Mouse (Mus musculus) adrenal gland, adult 18-20 months (tissue): ENCODE measurements around the gene Mast4. TPM values are rescaled to one million over a fixed set of nuclear protein-coding genes. Genes with fewer than 3 reads are reported as not detected.
A peak's percentile ranks its signal among the peaks of the same experiment; 100 is the strongest.

Source experiments
- DNase-seq, 2 experiments: peaks; one replicate each; pipeline ENCODE4 v3.0.0; 2021 to 2022; ENCODE audit warnings: low spot score in 2 of 2
- total RNA-seq, 2 experiments: library from RNA; stranded (reverse); gene quantifications; 1 replicate in 1 of 2; 2 replicates in 1 of 2; pipeline ENCODE4 v1.2.3; 2021

Mast4 gene
- total RNA-seq, 2 experiments from 2014 or later = 70.7 to 72.0 TPM

DNA sequence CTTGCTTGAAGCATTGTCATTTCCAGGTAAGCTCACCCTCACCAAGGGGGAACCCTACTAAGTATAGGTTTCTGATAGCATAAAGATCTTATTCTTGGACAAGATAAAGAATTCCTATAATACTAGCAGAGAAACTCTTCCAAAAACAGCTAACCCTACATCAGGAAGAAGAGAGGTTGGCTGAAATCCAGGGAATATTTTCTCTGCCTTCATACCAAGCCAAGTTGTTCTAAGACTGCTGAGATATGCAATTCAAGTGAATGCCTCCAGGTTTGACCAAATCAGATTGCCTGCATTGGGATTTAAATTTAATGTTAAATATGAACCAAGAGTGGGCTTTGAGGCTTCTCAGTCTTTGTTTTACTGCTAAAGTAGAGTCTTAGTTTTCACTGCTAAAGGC lies 608.9 kb downstream of the Mast4 start:
- DNase-seq = no peak

- no peak for DNase-seq
Observed at GRCm38 (mm10) chr13:102716973-102717372, 617.3 kb downstream of the Mast4 start.

DNA sequence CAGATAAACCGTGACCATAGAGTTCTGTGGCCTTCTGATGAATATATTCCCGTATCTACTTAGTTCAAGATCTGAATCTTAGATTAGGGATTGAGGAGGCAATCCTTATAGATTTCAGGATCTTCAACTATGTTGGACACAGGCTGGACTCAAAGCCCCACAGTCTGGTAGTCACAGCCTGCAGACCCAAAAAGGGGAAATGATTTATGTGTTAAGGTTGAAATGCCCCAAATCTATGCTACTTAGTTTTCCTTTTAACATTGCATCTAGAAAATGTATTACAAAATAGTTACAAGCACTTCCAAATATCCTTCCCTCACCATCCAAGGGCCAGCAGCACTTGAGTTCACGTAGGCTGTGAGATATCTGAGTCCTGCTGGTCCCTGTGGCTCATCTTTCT lies 633.6 kb downstream of the Mast4 start:
- no peak for DNase-seq

- DNase-seq = no peak
Observed at GRCm38 (mm10) chr13:102700176-102700575, 634.1 kb downstream of the Mast4 start.

- DNase-seq = peak; percentile 42 to 52
Observed at GRCm38 (mm10) chr13:102698751-102699323, 635.5 kb downstream of the Mast4 start.

DNA sequence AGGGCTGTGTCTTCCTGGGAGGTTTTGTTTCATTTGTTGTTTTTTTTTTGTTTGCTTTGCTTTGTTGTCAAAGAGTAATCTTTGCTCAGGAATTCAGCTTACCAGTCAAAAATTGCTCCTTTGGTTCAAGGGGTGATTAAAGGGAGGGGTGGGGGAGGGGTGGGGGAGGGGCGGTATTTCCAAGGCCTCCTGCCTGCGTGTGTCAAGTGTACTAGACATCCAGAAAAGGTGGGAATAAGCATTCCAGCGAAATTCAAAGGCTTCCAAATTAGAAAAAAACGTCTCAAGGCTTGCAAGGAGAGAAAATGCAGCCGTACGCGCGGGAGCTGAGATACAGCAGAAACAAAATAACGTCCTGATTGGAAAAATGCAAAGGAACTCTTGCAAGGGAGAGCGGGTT lies 636.0 kb downstream of the Mast4 start:
- no peak for DNase-seq

DNA sequence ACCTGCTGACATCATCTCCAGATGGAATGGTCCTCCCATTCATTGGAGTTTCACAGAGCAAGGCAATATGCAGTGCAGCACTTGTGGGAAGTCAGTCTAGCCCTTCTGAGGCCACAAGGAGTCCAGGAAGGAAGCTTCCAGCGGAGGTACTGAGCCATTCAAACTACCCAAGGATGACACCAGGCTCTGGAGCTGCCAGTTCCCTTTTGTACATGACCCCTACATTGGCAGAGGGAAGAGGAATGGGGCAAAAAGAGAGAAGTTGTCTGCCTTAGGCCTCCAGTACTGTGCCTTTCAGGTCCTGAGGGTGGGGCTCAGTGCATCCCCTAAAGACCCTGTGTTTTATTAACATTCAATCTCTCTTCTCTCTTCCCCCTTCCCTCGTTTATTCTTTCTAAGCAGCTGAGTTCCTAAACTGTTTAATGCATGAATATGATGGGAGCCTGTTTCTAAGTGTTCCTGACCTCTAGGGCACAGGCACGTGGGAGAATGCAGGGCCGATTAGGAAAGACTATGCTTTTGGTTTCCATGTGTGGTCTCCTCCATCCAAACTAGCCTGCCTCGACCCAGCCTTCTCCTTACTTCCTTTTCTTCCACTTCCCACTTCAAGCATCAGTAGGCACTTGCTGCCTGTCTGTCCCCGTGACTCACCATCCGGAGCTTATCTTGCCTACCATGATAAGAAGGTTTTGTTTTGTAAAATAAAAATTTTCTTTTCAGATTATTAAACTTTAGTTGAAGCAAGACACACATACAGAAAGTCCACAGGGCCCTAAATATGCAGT lies 639.0 kb downstream of the Mast4 start:
- DNase-seq = no peak

DNA sequence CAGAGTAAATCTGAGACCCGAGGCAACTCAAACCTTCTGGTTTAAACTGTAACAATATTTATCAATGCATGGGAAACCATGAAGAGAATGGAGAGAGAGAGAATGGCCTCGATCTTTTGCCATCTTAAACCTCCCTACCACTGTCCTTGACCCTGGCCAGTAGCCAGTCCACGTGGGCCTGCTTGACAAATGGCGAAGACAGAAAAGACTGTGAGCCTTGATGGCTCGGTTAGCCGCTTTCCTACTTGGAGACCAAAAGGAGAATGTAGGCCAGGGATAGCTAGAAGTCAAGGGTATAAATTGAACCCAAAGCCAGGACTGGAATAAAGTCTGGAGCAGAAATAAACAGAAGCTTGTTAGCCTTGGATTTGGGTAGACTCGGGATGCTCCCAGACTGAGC lies 640.1 kb downstream of the Mast4 start:
- no peak for DNase-seq

DNA sequence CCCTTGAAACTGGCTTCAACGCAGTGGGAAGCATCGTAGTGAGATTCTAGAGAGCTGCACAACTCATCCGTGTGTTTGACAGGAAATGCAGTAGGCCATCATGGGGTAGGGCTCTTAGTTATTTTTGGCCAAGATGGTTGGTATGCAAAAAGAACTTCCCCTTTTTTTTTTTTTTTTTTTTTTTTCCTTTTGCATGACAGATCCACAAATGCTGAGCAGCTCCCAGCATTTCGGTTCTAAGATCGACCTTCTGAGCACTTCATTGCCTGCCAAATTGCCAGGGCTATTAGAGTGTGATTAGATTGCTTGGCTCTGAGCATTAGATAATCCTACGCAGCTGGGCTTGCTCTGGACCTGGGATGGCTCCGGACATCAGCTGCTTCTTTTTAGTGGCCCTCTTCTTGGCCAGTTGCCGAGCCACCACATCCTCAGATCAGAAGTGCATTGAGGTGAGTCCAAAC lies 640.9 kb downstream of the Mast4 start, which contains the start of gene Cd180:
Cd180 (plus strand) TSS at position 218 of the 461 bp plus-strand sequence.
- DNase-seq = no peak

GRCm38 (mm10) chr13:102691408-102692150 lies 642.7 kb downstream of the Mast4 start:
- DNase-seq = no peak

GRCm38 (mm10) chr13:102690184-102690583 lies 644.1 kb downstream of the Mast4 start:
- DNase-seq = no peak

DNA sequence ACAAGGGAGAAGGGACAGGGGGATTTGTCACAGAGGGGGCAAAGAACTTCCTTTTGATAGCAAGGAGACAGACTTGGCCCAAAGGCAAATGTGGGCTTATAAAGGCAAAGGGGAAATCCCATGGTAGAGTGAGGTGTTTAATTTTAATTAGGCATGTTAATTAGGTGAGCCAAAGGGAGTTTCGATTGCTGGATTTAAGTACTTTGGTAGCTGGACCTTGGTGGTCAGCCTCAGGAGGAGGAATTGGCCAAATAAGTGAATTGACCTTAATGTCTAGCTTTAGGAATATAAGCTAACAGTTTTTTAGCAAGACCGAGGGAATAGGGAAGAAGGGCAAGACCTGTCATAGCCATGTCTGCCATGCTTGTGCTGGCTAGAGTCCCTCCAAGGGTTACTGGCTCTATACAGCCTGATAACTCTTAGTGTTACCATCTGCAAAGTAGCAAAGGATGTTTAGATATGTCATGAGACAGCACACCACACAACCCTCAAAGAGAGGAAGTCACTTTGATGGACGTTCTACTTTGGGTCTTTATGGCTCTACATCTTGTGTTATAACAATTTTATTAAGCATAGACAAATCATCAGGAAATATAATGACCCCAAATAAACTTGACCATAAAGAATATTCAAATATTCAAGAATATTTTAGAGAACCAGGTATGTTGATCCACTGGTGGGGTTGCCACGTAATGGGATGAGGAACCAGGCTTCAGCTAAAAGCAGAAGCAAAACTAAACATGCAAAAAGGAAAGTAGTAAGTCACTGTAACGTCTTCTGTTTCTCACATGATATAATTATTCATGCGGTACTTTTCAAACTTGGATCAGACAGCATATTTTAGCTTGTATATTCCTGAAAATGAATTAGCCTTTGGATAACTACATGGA lies 644.9 kb downstream of the Mast4 start:
- DNase-seq = no peak

DNA sequence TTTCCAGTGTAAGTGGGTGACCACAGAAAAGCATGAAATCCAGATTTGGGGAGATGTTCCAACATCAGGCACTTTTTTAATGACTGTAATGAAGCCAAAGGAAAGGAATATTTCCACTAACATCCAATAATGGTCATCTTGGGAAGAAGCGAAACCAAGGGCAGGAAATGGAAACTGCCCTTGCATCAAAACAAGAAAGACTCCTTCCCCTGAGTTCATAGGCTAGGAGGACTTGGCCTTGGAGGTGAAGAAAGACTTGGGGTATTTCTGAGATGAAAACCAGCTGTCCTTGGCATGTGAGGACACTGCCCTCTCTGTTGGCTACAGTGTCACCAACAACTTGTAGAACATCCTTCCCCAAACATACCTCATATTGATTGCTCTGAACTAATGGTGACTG lies 646.2 kb downstream of the Mast4 start:
- DNase-seq = no peak

GRCm38 (mm10) chr13:102684890-102685289 lies 649.4 kb downstream of the Mast4 start:
- no peak for DNase-seq
